Mouse (Mus musculus) CH12.LX (cell line): ENCODE results near the gene Reln.
A peak's percentile ranks its signal among the peaks of the same experiment; 100 is the strongest.

Source experiments
- CTCF ChIP-seq, 2 experiments: IDR thresholded peaks in 1 of 2; conservative IDR thresholded peaks in 1 of 2; 2 replicates each; pipeline ENCODE4 v1.5.1; 2011 to 2012; ENCODE audit warnings: low read depth in 2 of 2, low read length in 2 of 2, improper control_type of control experiment in 1 of 2, inconsistent platforms in 1 of 2, mild to moderate bottlenecking in 1 of 2, moderate library complexity in 1 of 2
- E2F4 ChIP-seq: IDR thresholded peaks from 2 replicates; pipeline ENCODE4 v1.6.1; 2011; ENCODE audit warnings: low read depth, low read length, improper control_type of control experiment; ENCODE audit not compliant: insufficient replicate concordance
- ELF1 ChIP-seq: IDR thresholded peaks from 2 replicates; pipeline ENCODE4 v1.6.1; 2014; ENCODE audit warnings: low read depth, mild to moderate bottlenecking, inconsistent platforms, low read length, improper control_type of control experiment
- JUND ChIP-seq: conservative IDR thresholded peaks from 2 replicates; pipeline ENCODE4 v1.6.1; 2011; ENCODE audit warnings: low read depth, low read length, improper control_type of control experiment
- MAZ ChIP-seq: IDR thresholded peaks from 2 replicates; pipeline ENCODE4 v1.6.1; 2012; ENCODE audit warnings: low read depth, mild to moderate bottlenecking, inconsistent platforms, low read length, improper control_type of control experiment, moderate library complexity
- POLR2A ChIP-seq: IDR thresholded peaks from 2 replicates; pipeline ENCODE4 v1.6.1; 2011; ENCODE audit warnings: low read depth, mild to moderate bottlenecking, improper control_type of control experiment, low read length
- ZNF384 ChIP-seq: IDR thresholded peaks from 2 replicates; pipeline ENCODE4 v1.6.1; 2012; ENCODE audit warnings: low read depth, low read length, improper control_type of control experiment, inconsistent platforms

- TF ChIP-seq CTCF (conservative IDR thresholded peaks at IDR 0.05 in 1 of 2, IDR thresholded peaks at IDR 0.05 in 1 of 2; ENCODE audit: low read depth in 2 of 2, low read length in 2 of 2) (no peak), E2F4 (no peak), MAZ (no peak), JUND (no peak), ZNF384 (peak; percentile 58), POLR2A (no peak), ELF1 (no peak)
Observed at GRCm38 (mm10) chr5:22024108-22024507, 320.4 kb downstream of the Reln start.
